Mouse (Mus musculus): ENCODE measurements around the gene Slc9a3.
A peak's percentile ranks its signal among the peaks of the same experiment; 100 is the strongest.

Slc9a3 gene

DNA sequence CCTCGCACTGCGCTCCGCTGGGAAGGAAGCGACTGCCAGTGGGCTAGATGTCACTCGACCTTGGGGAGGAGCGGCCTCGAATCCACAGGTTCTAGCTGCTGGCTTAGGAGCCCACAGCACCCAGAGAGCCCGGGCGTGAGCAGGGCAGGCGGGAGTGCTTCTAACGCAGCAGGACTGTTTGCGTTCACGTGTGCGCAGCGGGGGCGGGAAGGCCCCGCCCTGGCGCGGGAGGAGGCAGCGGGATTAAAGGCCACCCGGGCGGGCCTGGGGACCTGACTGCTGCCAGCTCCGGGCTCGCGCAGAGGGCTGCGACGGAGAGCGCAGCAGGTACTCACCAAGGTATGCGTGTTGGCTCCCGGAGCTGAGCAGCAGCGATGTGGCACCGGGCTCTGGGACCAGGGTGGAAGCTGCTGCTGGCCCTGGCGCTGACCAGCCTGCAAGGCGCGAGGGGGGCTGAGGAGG, at the start of gene Slc9a3:
Slc9a3 (plus strand) TSS at position 317 of the 462 bp plus-strand sequence.
- peak; percentile 13 for DNase-seq (ENCODE audit: low spot score)

- DNase-seq (ENCODE audit: low spot score): no peak
Observed at GRCm38 (mm10) chr13:74071714-74072113, 49.5 kb upstream of the Slc9a3 start.

- DNase-seq (ENCODE audit: low spot score): no peak
Observed at GRCm38 (mm10) chr13:74073369-74073768, 47.9 kb upstream of the Slc9a3 start.

GRCm38 (mm10) chr13:74090265-74090664, 31.0 kb upstream of the Slc9a3 start:
- no peak for DNase-seq (ENCODE audit: low spot score)

GRCm38 (mm10) chr13:74095936-74096335, 25.3 kb upstream of the Slc9a3 start:
- DNase-seq (ENCODE audit: low spot score): no peak

GRCm38 (mm10) chr13:74096715-74097363, 24.4 kb upstream of the Slc9a3 start:
- peak; percentile 51 for DNase-seq (ENCODE audit: low spot score)

GRCm38 (mm10) chr13:74098913-74099312, 22.3 kb upstream of the Slc9a3 start:
- no peak for DNase-seq (ENCODE audit: low spot score)

- no peak for DNase-seq (ENCODE audit: low spot score)
Observed at GRCm38 (mm10) chr13:74102108-74102830, 19.0 kb upstream of the Slc9a3 start.

DNA sequence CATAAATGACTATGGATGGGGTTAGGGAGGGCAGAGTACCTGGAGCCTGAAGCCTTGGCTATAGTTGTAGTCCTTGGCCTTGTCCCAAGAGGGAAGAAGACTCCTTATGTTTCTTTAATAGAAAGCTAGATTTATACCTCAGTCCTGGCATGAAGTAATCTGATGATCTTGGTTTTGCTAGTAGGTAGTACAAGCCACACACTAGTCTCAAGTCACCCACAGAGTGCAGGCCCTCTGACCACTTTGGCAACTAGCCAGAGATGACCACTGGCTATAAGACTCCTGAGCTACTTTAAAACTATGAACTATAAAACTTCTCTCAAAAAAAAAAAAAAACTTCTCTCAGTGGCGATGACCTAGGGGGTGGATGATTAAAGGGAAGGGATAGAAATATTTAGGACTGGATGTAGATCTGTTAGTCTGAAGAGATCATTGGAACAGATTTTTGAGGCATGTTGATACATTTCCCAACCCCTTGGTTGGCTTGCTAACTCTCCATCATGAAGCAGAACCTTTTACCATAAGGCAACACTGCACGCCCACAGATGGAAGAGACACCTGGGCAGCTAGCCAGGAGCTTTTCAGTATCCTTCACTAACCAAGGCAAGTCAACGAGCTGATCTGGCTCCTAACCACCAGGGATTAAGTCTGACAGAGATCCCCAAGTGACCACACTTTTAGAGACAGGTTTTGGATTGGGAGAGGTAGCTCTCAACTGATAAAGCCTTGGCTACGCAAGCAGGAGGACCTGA, 18.2 kb upstream of the Slc9a3 start:
- DNase-seq (ENCODE audit: low spot score): no peak

DNA sequence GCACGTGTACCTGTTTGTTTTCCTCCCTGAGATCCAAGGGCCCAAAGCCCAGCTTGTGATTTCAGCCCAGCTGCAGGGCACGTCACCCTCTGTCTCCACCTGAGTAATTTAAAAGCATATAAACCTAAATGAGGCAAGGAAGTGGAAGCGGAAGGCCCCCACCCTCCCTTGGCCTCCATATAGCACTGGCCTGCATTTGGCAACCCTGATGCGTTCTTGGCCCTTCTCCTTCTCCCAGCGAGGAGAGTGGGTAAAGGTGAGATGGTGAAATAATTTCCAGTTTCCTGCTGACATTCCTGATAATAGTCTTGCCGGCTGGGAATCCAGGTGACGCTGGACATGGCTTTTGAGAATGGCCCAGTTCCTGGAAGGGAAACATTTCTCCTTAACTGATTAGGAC, 16.8 kb upstream of the Slc9a3 start:
- DNase-seq (ENCODE audit: low spot score): no peak

DNA sequence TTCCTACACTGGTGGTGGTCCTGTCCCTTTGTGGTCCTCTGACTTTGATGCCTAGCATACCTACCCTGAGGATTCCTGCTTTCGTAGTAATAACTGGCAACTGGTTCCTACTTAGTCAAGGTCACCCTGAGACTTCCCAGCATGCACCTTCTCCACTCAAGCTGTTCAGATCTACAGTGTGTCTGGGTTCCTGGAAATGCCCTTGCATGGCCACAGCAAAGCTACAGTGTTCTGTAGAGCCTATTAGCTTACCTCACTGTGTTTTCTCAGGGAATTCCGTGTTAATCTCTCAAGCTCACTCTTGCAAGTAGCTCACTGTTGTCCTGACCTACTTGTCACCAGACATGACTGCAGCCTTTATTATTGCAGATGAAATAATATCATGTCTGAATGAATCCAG, 13.8 kb upstream of the Slc9a3 start:
- DNase-seq (ENCODE audit: low spot score): no peak

GRCm38 (mm10) chr13:74112593-74112992, 8.7 kb upstream of the Slc9a3 start:
- DNase-seq (ENCODE audit: low spot score): no peak

GRCm38 (mm10) chr13:74113626-74114191, 7.5 kb upstream of the Slc9a3 start:
- no peak for DNase-seq (ENCODE audit: low spot score)

GRCm38 (mm10) chr13:74121795-74122330, 606 bp downstream of the Slc9a3 start:
- DNase-seq (ENCODE audit: low spot score): no peak

GRCm38 (mm10) chr13:74122632-74123031, 1.4 kb downstream of the Slc9a3 start:
- DNase-seq (ENCODE audit: low spot score): no peak

- no peak for DNase-seq (ENCODE audit: low spot score)
Observed at GRCm38 (mm10) chr13:74127571-74127970, 6.3 kb downstream of the Slc9a3 start.

DNA sequence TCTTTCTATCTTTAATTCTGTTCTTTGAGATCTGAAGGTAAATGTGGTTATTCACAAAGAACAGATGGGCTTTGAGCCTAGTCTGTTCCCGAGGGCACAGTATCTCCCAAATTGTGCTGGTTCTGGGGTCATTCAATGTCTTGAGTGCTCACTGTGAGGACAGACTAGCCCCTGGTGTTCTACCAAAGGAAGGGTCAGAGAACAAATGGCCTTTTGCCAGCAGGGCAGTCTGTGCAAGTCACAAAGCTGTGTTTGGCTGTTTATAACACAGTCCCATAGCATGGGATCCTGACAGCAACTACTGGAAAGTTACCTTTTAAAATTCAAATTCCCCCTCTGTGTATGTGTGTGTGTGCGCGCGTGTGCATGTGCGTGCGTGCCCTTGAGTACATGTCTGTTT, 8.7 kb downstream of the Slc9a3 start:
- no peak for DNase-seq (ENCODE audit: low spot score)

DNA sequence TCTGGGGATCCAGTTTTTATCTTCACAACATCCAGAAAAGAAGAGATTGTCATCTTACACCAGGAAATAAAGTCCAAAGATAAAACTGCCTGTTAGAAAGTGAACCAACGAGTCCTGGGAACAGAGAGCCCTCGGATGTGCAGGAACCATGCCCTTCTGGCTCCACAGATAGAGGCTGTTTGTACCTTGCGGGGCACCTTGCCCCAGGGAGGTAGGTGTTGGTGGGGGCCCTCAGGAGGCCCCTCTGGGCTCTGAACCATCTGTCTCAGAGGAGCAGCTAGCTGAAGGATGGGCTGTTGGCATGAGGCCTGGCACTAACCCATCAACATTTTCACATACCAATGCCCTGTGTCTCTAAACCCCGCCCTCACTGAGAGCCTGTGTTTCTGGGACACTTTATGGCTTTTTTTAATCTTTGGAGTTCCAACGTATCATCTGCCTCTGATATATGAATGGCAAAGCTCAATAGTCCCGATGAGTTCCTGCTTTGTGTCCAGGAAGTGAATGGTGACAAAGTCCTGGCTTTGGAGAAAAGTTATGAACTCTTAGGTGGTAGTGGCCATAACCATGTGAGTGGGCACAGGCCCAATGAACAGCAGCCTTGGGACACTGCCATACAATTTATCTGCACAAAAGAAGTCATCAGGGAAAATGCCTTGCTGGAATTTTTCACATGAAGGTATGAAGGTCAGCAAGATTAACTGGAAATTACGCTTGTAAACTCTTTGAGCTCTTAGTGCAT, 17.8 kb downstream of the Slc9a3 start:
- no peak for DNase-seq (ENCODE audit: low spot score)

DNA sequence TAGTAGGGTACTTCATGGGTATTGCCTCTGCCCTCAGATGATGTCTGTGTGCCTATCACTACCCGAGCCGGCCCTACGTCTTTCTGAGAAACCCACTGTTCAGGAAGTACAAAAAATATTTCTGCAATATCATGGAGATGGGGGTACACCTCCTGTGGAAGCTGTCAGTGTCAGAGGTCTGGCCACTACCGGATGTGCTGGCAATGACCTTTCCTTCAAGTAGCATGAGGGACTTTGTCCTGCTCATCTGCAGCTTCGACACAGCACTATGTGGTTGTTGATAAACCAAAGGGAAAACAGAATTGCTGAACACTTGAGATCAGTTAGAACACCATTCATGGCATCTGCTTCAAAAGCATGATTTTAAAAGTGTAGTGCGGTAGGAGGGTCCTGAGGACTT, 19.5 kb downstream of the Slc9a3 start:
- DNase-seq (ENCODE audit: low spot score): no peak

GRCm38 (mm10) chr13:74143282-74143681, 22.0 kb downstream of the Slc9a3 start:
- no peak for DNase-seq (ENCODE audit: low spot score)

DNA sequence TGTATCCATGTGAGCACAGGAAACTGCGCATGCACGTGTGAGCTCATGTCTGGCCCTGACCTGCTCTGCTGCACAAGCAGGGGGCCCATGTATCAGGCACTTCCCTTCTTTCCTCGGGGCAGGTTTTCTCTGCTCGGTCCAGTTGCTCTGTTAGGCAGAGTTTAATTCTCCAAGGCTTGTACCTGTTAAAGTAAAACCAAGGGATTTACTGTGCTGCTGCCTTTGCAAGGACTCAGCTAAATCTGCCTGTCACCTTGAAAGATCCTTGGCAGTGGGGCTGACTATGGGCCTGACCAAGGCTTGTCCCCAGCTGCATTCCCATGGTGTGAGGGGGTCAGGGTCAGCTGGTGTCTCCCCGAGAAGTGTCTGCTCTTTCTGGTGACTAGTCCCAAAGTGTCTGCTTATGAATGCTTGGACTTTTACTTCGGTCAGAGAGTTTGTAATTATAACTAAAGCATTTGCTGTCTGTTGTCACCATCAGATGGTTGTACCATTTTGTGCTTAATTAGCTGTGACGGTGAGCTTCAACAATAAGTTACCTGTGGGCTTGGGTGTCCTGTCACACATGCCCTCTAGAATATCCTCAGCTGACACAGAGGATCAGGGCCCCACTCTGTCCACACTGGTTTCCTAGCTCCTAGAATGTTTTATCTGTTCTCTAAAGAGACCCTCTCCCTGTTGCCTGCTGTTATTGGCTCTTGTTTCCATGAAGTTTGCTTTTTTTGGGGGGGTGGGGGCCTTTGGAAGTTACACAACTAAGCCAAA, 23.0 kb downstream of the Slc9a3 start:
- DNase-seq (ENCODE audit: low spot score): no peak

Measured in ovary, adult 18-20 months (tissue).